Mouse (Mus musculus): ENCODE results near the gene Tcta. TPM values are rescaled to one million over a fixed set of nuclear protein-coding genes. Genes with fewer than 3 reads are reported as not detected.
A peak's percentile ranks its signal among the peaks of the same experiment; 100 is the strongest.

Tcta gene
- total and polyA plus RNA-seq, 3 experiments: 3.4 to 7.0 TPM; not detected in 1

DNA sequence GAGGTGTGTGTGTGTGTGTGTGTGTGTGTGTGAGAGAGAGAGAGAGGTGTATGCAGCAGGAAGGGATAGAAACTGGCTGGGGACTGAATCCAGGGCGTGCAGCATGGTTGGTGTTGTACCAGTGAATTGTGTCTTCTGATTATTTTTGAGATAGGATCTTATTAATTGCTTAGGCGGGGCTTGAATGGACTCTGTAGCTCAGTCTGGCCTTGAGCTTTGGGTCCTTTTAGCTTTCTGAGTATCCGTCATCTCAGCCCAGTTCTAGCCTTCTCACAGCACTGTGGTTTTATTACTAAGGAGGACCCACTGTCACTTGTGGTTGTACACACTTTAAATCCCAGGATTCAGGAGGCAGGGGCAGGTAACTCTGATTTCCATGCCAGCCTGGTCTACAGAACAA is 37.4 kb upstream of the Tcta start:
- Histone ChIP-seq H3K27me3 (ENCODE audit: control insufficient read depth in 1 of 2, insufficient read depth in 2 of 2, low read length in 2 of 2) (no peaks in the 10 kb centered on the region), H3K4me3 (ENCODE audit: control insufficient read depth in 1 of 2, insufficient read depth in 1 of 2, low read depth in 2 of 2, low read length in 2 of 2) (peak overlapping the region; percentile 15 to 30), H3K9me3 (replicated peaks; ENCODE audit: insufficient read depth, low read length) (no peaks in the 10 kb centered on the region), H3K27ac (ENCODE audit: control insufficient read depth, low read depth, low read length) (peak overlapping the region; percentile 98), H3K36me3 (ENCODE audit: control insufficient read depth in 1 of 2, insufficient read depth in 2 of 2, low read length in 2 of 2) (peaks cover 0 to 42% of the 10 kb centered on the region in 2 experiments; a peak in 2 of 4 replicates), H3K79me2 (ENCODE audit: control insufficient read depth, insufficient read depth, low read length, poor library complexity) (peaks cover 28% of the 10 kb centered on the region), H3K9ac (ENCODE audit: control insufficient read depth, low read depth, low read length, poor library complexity, severe bottlenecking) (peak overlapping the region; percentile 53), H3K4me1 (ENCODE audit: control insufficient read depth in 1 of 2, insufficient read depth in 2 of 2, low read length in 2 of 2) (peaks cover 24 to 49% of the 10 kb centered on the region in 2 experiments)
- TF ChIP-seq POLR2AphosphoS2 (IDR thresholded peaks at IDR 0.05; ENCODE audit: low read length) (peak; percentile 33; the same call in 1 of the 2 replicates), USF2 (IDR thresholded peaks at IDR 0.05; ENCODE audit: borderline replicate concordance in 1 of 2, insufficient read depth in 1 of 2, low read depth in 1 of 2, low read length in 2 of 2) (no peak), BHLHE40 (IDR thresholded peaks at IDR 0.05; ENCODE audit: borderline replicate concordance, low read depth, low read length) (no peak), EP300 (IDR thresholded peaks at IDR 0.05; ENCODE audit: low read depth in 1 of 2, low read length in 2 of 2) (no peak; a peak in 1 of 4 replicates), TCF12 (IDR thresholded peaks at IDR 0.05; ENCODE audit: low read depth, low read length) (0 out of 2 replicates have a peak, but pooled peaks have one; percentile 13), SIN3A (IDR thresholded peaks at IDR 0.05; ENCODE audit: low read length) (no peak; the same call in 1 of the 2 replicates), NRF1 (IDR thresholded peaks at IDR 0.05; ENCODE audit: insufficient read depth, low read depth, low read length, poor library complexity, severe bottlenecking) (no peak), CTCF (IDR thresholded peaks at IDR 0.05 in 2 of 3, conservative IDR thresholded peaks at IDR 0.05 in 1 of 3; ENCODE audit: control insufficient read depth in 1 of 3, insufficient read depth in 1 of 3, low read depth in 2 of 3, low read length in 3 of 3, poor library complexity in 1 of 3, severe bottlenecking in 1 of 3) (no peak), ELF1 (IDR thresholded peaks at IDR 0.05; ENCODE audit: low read depth, low read length) (no peak), POLR2A (IDR thresholded peaks at IDR 0.05; ENCODE audit: control insufficient read depth in 1 of 2, insufficient read depth in 1 of 2, low read depth in 1 of 2, low read length in 2 of 2, poor library complexity in 1 of 2) (no peak), USF1 (IDR thresholded peaks at IDR 0.05; ENCODE audit: low read depth, low read length) (no peak), MAZ (IDR thresholded peaks at IDR 0.05; ENCODE audit: low read depth, low read length) (no peak), TAL1 (IDR thresholded peaks at IDR 0.05; ENCODE audit: low read length) (no peak), MXI1 (IDR thresholded peaks at IDR 0.05; ENCODE audit: low read depth, low read length) (peak; percentile 9; the same call in 1 of the 2 replicates), RAD21 (IDR thresholded peaks at IDR 0.05; ENCODE audit: low read depth, low read length) (no peak), MEF2A (IDR thresholded peaks at IDR 0.05; ENCODE audit: extremely low read depth, insufficient replicate concordance, low read depth, low read length, poor library complexity, severe bottlenecking) (no peak), ZNF384 (IDR thresholded peaks at IDR 0.05; ENCODE audit: low read depth, low read length) (no peak)
- DNase-seq (ENCODE audit: low read depth, low spot score): peak; percentile 61

DNA sequence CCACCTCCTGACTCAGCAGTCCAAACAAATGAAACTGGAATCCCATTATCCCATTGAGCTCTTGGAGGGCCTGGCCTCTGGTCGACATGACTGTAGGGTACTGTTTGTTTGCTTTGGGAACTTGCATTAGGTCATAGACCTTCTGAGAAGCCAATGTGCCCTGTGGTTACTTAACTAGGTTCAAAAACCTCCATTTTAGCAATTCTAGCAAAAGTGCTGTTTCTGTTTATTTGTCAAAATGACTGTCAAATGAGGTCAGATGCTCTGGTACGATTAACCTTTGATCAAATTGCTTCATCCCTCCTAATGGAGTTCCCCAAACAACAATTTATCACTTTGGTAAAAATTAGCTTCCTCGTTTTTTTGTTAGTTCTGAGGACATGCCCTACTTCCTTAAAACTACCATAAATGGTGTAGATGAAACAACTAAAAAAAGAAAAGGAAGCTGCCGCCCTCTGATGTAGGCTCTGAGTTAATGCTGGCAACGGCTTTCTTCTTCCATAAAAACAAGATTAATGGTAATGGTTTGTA is 36.4 kb upstream of the Tcta start:
- H3K9me3 ChIP-seq (replicated peaks; ENCODE audit: insufficient read depth, low read length): no peaks in the 10 kb centered on the region
- peaks cover 25 to 55% of the 10 kb centered on the region in 2 experiments for H3K4me1 ChIP-seq (ENCODE audit: control insufficient read depth in 1 of 2, insufficient read depth in 2 of 2, low read length in 2 of 2)
- peak overlapping the region; percentile 15 to 30; a peak in 3 of 4 replicates for H3K4me3 ChIP-seq (ENCODE audit: control insufficient read depth in 1 of 2, insufficient read depth in 1 of 2, low read depth in 2 of 2, low read length in 2 of 2)
- DNase-seq (ENCODE audit: low read depth, low spot score): peak; percentile 85
- H3K79me2 ChIP-seq (ENCODE audit: control insufficient read depth, insufficient read depth, low read length, poor library complexity): peaks cover 21% of the 10 kb centered on the region
- H3K9ac ChIP-seq (ENCODE audit: control insufficient read depth, low read depth, low read length, poor library complexity, severe bottlenecking): peak overlapping the region; percentile 63
- H3K27ac ChIP-seq (ENCODE audit: control insufficient read depth, low read depth, low read length): peak overlapping the region; percentile 98
- peaks cover 0 to 50% of the 10 kb centered on the region in 2 experiments; a peak in 2 of 4 replicates for H3K36me3 ChIP-seq (ENCODE audit: control insufficient read depth in 1 of 2, insufficient read depth in 2 of 2, low read length in 2 of 2)
- H3K27me3 ChIP-seq (ENCODE audit: control insufficient read depth in 1 of 2, insufficient read depth in 2 of 2, low read length in 2 of 2): no peaks in the 10 kb centered on the region
- TF ChIP-seq EP300 (IDR thresholded peaks at IDR 0.05; ENCODE audit: low read depth in 1 of 2, low read length in 2 of 2) (peak; percentile 80 to 84), ETS1 (IDR thresholded peaks at IDR 0.05; ENCODE audit: low read depth, low read length) (peak; percentile 92), ELF1 (IDR thresholded peaks at IDR 0.05; ENCODE audit: low read depth, low read length) (peak; percentile 77), POLR2AphosphoS5 (IDR thresholded peaks at IDR 0.05; ENCODE audit: borderline replicate concordance, low read depth, low read length) (no peak), MAFK (IDR thresholded peaks at IDR 0.05; ENCODE audit: borderline replicate concordance, low read depth, low read length) (peak; percentile 56; the same call in 1 of the 2 replicates), MYB (IDR thresholded peaks at IDR 0.05; ENCODE audit: low read depth, low read length) (peak; percentile 48), CHD1 (IDR thresholded peaks at IDR 0.05; ENCODE audit: low read depth, low read length) (peak; percentile 92; the same call in 1 of the 2 replicates), JUND (IDR thresholded peaks at IDR 0.05; ENCODE audit: low read depth, low read length) (no peak), GATA1 (IDR thresholded peaks at IDR 0.05; ENCODE audit: low read depth, low read length) (peak; percentile 77), MYC (IDR thresholded peaks at IDR 0.05; ENCODE audit: low read depth, low read length) (peak; percentile 75), UBTF (IDR thresholded peaks at IDR 0.05; ENCODE audit: borderline replicate concordance, insufficient read depth, low read depth, low read length) (no peak), MEF2A (IDR thresholded peaks at IDR 0.05; ENCODE audit: extremely low read depth, insufficient replicate concordance, low read depth, low read length, poor library complexity, severe bottlenecking) (peak; percentile 79), E2F4 (IDR thresholded peaks at IDR 0.05; ENCODE audit: borderline replicate concordance, low read depth, low read length) (no peak), SIN3A (IDR thresholded peaks at IDR 0.05; ENCODE audit: low read length) (peak; percentile 96), ZNF384 (IDR thresholded peaks at IDR 0.05; ENCODE audit: low read depth, low read length) (peak; percentile 90), ZC3H11A (IDR thresholded peaks at IDR 0.05; ENCODE audit: low read depth, low read length) (peak; percentile 6; the same call in 1 of the 2 replicates), NELFE (IDR thresholded peaks at IDR 0.05; ENCODE audit: low read depth, low read length) (no peak)

Measured in MEL (cell line).